Mouse (Mus musculus) erythroblast, embryonic 14.5 days (primary cell): Measurements from ENCODE around the gene Msmp.

Experiments
- GATA1 ChIP-seq: IDR thresholded peaks from 2 replicates; pipeline ENCODE4 v1.6.1; 2012; ENCODE audit warnings: low read length, inconsistent platforms, mixed read lengths
- TAL1 ChIP-seq: IDR thresholded peaks from 3 replicates; pipeline ENCODE4 v1.6.1; 2012; ENCODE audit warnings: low read length, inconsistent platforms, mixed read lengths

- TF ChIP-seq TAL1 (no peak), GATA1 (no peak)
Measured at GRCm38 (mm10) chr4:43561436-43561996, 22.8 kb downstream of the Msmp start.
